Mouse (Mus musculus): ENCODE results near the gene Ccdc93. TPM values are rescaled to one million over a fixed set of nuclear protein-coding genes. Genes with fewer than 3 reads are reported as not detected.

Gene Ccdc93
- 7.1 and 12.5 TPM in 2 replicates for polyA plus RNA-seq (2012)

GRCm38 (mm10) chr1:121430938-121431928 is at the start of gene Ccdc93:
Gene Ccdc93 (plus strand): TSS chr1:121431049.
- no peak for TF ChIP-seq GATA1 (IDR thresholded peaks at IDR 0.05; ENCODE audit: low read length)

GRCm38 (mm10) chr1:121381562-121381961 is 49.3 kb upstream of the Ccdc93 start:
- no peak for TF ChIP-seq GATA1 (IDR thresholded peaks at IDR 0.05; ENCODE audit: low read length)

DNA sequence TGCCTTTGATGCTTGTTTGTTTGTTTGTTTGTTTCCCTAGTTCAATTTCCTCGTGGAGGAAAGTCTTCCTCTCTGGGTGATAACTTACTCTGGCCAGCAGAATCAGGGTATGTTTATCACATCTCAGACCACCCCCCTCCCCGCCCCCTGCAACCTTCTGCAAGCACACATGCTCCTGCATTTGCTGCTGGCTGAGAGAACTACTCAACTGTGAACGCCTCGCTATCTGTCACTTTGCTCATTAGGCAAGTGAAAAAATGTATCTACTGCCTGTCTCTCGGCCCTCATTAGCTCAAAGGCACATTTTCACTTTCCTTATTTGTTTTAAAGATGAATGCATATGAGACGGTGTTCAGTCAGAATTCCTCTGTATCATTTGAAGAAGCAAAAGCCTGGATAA is 42.5 kb upstream of the Ccdc93 start:
- no peak for TF ChIP-seq GATA1 (IDR thresholded peaks at IDR 0.05; ENCODE audit: low read length)

DNA sequence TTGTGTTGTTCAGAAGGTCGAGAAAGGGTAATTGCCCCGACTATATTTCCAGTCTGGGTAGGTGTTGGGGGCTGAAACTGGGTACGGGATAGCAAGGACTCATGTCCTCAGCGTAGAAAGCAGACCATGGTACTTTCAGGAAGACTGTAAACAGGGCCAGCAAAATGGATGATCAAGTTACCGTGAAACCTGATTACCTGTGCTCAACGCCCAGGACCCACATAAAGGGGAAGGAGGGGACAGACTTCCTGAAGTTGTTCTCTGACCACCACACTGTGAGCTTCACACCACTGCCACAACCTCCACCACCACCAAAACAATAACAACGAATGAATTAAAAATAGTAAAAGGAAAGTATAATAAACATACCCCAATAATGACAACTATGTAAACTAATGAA is 42.1 kb upstream of the Ccdc93 start:
- no peak for TF ChIP-seq GATA1 (IDR thresholded peaks at IDR 0.05; ENCODE audit: low read length)

GRCm38 (mm10) chr1:121389574-121389973 is 41.3 kb upstream of the Ccdc93 start:
- TF ChIP-seq GATA1 (IDR thresholded peaks at IDR 0.05; ENCODE audit: low read length), result no peak

- no peak for TF ChIP-seq GATA1 (IDR thresholded peaks at IDR 0.05; ENCODE audit: low read length)
These were observed 40.8 kb upstream of the Ccdc93 start for GRCm38 (mm10) chr1:121390003-121390402.

DNA sequence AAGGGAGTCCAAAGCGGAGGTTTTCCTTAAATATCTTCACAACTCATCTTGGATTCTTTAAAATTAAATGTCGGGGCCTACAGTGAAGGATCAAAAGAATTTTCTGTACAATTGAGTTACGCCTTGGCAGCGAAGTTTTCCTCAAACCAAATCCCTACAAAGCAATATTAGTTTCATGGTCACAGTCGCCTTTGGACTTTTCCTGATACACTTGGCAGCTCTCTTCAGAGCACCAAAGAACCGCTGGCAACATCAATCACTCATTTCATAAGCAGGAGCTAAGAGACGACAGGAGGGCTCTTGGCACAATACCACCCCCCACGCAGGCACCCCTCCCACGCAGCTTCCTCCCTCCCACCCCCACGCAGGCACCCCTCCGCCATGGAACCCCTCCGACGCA is 40.4 kb upstream of the Ccdc93 start:
- no peak for TF ChIP-seq GATA1 (IDR thresholded peaks at IDR 0.05; ENCODE audit: low read length)

GRCm38 (mm10) chr1:121390855-121391254 is 40.0 kb upstream of the Ccdc93 start:
- TF ChIP-seq GATA1 (IDR thresholded peaks at IDR 0.05; ENCODE audit: low read length), result no peak

DNA sequence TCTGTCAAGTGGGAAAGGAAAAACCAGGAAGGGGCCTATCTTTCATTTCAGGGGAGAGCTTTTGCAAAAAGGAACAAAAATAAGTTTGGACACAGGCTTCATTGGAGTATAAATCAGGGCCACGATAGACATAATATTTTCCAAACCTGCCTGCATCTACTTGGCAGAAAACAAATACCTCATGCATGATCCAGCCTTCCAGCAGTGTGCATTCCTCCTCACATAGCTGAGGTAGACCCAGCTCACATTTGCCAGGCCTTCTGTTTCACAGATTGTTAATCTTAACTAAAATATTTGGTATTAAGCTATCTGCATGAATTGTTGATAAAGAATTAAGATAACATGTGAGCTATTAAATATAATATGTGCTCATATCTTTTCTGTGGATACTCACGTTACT is 37.7 kb upstream of the Ccdc93 start:
- no peak for TF ChIP-seq GATA1 (IDR thresholded peaks at IDR 0.05; ENCODE audit: low read length)

- TF ChIP-seq GATA1 (IDR thresholded peaks at IDR 0.05; ENCODE audit: low read length), result no peak
These were observed 36.1 kb upstream of the Ccdc93 start for GRCm38 (mm10) chr1:121394764-121395163.

DNA sequence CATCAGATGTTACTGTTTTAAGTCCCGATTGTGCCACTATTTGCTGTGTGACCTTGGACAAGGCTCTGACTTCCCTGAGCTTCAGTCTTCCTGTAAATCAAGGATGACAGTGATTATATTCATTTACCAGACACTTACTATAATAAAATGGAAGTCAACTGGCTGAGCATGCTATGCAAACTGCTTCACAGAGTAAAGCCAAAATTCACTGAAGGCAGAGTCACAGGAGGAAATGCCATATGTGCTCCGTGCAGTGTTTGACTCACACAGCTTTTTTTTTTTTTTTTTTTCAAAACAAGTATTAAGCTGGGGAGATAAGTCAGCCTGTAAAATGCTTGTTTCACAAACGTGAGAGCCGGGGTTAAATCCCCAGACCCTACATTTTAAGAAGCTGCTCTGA is 34.3 kb upstream of the Ccdc93 start:
- TF ChIP-seq GATA1 (IDR thresholded peaks at IDR 0.05; ENCODE audit: low read length), result no peak

DNA sequence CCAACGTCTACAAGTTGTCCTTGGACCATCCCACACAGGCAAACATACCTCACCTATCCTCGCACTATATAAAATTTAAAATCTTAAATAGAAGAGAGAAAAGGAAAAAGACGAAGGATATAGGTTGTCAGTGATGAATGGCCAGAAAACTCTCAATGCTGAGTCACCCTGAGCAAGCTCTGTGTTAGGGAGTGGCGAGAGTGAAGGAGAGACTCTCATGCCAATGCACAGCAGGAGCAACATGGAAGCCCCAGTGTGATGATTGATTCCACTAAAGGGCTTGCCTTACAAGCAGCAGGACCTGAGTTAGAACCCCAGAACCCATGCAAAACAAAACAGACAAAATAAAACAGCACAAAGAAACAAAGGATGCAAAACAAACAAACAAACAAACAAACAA is 32.6 kb upstream of the Ccdc93 start:
- TF ChIP-seq GATA1 (IDR thresholded peaks at IDR 0.05; ENCODE audit: low read length), result no peak

DNA sequence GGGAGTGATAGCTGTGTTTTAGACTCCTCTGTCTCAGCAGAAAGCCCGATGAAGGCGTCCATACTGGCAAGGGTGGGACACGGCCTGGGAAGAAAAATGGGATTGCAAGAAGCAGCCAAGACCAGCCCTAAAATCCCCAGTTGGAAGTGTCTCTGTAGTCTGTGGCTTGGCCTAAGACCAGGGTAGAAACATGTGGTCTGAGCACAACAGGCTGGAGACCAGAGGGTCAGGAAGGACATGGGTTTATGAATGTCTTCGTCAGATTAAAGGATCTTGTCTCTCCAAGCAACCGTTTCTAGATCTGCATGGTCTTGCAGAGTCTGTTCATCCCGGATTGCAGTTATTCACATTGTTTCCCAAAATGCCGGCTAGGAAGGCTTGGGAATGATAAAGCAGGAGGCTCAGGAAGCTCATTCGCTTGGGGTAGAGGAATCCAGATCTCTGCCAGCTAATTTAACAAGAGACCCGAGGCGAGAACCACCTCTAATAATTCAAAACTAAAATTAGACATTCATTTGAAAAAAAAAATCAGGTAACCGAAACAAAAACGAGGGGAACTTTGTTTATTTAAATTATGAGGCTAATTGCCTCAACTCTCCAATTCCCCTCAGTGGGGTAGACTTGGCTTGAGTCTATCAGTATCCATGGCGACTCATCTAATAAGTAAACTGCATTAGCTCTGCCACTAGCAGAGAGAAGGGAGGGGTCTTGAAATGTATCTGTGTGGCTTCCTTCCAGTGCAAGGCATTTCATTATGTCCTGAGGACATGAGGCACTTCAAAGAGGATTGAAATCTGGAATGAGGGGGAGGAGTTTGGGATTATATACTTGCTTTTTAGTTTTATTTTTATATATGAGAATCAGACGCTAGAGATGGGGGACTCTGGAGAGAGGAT is 31.6 kb upstream of the Ccdc93 start:
- no peak for TF ChIP-seq GATA1 (IDR thresholded peaks at IDR 0.05; ENCODE audit: low read length)

DNA sequence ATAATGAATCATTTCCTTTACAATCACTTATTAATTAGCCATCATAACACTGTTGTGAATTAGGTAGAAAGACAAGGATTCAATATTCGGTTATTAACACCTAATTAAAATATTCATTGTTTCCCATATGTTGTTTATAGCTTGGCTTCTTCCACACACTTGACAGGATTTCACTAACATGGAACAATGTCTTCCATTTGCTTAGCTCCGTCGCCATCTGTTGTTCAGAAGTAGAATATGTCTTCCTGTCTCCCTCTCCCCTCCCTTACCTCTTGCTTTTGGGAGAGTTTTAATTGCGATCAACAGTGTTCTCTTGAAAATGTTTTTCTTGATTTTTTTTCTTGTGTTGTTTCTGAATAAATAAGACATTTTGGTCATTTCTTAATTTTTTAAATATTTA is 30.6 kb upstream of the Ccdc93 start:
- TF ChIP-seq GATA1 (IDR thresholded peaks at IDR 0.05; ENCODE audit: low read length), result no peak

- TF ChIP-seq GATA1 (IDR thresholded peaks at IDR 0.05; ENCODE audit: low read length), result no peak
These were observed 11.8 kb upstream of the Ccdc93 start for GRCm38 (mm10) chr1:121419084-121419483.
